Mouse (Mus musculus) brain, embryonic 14.5 days (tissue): ENCODE measurements around the gene Zbtb3. TPM values are rescaled to one million over a fixed set of nuclear protein-coding genes. Genes with fewer than 3 reads are reported as not detected.

Experiments
- DNase-seq: peaks from one replicate; pipeline ENCODE4 v3.0.0-alpha.2; 2011; ENCODE audit warnings: low read depth
- CTCF ChIP-seq: fragments of 200-500 bp; IDR thresholded peaks from 2 replicates; pipeline ENCODE4 v1.5.1; 2012; ENCODE audit warnings: inconsistent platforms, mild to moderate bottlenecking, moderate library complexity, borderline replicate concordance; ENCODE audit not compliant: insufficient read depth, insufficient read length; ENCODE audit errors: extremely low read depth
- POLR2A ChIP-seq: fragments of 200-500 bp; IDR thresholded peaks from 2 replicates; pipeline ENCODE4 v1.6.1; 2012; ENCODE audit warnings: mild to moderate bottlenecking, inconsistent platforms, borderline replicate concordance; ENCODE audit not compliant: poor library complexity, insufficient read depth, insufficient read length, severe bottlenecking; ENCODE audit errors: extremely low read depth
- polyA plus RNA-seq: library from polyadenylated mRNA; depleted of rRNA; stranded (reverse); fragments of >200 nt; gene quantifications from 2 replicates; pipeline ENCODE4 v1.2.3, GENCODE M21; 2012; rRNA removed

Zbtb3 gene
- polyA plus RNA-seq, 1 experiment, result 5.9 TPM

DNA sequence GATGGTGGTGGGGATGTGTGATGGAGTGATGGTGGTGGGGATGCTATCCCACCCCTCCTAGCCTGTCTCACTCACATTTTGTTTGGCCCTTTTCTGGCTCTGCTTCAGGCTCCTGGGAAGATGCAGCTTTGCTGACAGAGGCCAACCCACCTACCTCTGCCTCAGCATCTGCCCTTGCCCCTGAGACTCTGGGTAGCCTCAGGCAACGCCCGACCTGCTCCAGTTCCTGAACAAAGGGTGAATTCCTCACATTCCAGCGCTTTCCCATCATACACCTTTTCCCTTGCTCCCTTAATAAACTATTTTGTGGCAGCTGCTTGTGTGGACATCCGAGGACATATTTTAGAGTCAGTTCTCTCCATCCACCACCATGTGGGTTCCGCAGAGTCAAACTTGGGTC lies 46.0 kb downstream of the Zbtb3 start:
- TF ChIP-seq CTCF (no peak), POLR2A (no peak)
- DNase-seq, result no peak

DNA sequence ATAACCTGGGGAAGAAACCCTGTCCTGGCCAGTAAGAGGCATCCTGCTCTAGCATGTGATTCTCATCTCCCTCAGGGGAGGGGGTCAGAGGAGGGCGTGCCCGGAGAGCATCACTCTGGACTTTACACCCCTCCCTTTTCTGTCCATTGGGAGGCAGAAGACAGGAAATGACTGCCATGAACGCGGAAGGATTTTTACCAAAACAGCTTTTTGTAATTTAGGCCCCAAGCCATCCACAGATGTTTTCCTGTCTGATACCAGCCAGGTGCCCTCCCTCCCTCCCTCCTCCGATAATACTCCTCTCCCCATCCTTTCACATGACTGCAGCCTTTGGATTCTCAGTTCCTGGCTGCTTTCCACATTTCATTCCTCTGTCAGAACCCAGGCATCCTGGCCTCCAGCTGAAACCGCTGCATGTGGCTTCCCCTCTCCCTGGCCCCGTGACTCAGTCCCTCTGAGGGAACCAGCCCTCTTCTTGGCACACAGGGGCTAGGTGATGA lies 48.1 kb downstream of the Zbtb3 start, which contains the start of gene Lrrn4cl:
TSS of gene Lrrn4cl (plus strand) at position 367 of the 500 bp plus-strand sequence.
- peak; percentile 17 for DNase-seq

DNA sequence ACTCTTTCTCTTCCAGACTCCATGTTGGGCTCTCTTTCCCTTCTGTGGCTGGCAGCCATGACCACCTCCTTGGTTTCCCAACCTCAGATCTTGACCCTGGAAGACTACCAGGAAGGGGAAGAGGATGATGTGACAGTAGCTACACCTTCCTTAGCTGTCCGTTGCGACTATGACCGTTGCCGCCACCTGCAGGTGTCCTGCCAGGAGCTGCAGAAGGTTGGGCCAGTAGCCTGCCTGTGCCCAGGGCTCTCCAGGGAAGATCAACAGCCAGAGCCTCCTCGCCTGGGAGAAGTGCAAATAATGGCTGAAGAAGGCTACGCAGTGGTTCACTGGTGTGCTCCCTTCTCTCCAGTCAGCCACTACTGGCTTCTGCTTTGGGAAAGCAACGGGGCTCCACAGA lies 49.3 kb downstream of the Zbtb3 start:
- TF ChIP-seq POLR2A, result no peak
- TF ChIP-seq CTCF, result no peak

More for the DNA sequence above, 48.1 kb downstream of the Zbtb3 start, which contains the start of gene Lrrn4cl:
- TF ChIP-seq CTCF (no peak), POLR2A (no peak)

DNA sequence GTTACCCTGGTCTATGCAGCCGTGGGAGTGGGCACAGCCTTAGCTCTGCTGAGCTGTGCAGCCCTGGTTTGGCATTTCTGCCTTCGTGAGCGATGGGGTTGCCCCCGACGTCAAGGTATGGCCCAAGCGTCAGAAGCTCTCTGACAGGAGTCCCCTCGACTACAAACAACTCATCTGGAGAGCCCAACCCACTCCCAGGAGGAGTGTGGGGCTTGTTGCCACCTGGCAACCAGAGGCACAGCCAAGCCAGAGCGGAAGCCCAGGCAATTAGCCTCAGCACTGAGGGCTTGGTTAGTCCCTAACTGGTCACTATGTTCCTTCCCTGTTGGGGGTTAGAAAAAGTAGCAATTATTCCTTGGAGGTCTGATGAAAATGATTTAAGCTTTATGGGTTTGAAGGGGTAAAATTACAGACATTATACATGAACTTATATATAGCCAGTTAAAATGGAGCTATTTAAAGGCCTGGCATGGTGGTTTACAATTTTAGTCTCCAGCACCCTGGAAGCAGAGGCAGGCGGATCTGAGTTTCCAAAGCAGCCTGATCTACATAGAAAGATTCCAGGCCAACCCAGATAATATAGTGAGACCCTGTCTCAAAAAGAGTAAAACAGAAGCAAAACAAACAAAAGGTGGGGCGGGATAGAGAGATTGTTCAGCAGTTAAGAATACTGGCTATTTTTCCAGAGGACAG lies 50.0 kb downstream of the Zbtb3 start:
- TF ChIP-seq CTCF, result no peak
- TF ChIP-seq POLR2A, result no peak
- DNase-seq, result no peak

More for the DNA sequence above, 49.3 kb downstream of the Zbtb3 start:
- no peak for DNase-seq

DNA sequence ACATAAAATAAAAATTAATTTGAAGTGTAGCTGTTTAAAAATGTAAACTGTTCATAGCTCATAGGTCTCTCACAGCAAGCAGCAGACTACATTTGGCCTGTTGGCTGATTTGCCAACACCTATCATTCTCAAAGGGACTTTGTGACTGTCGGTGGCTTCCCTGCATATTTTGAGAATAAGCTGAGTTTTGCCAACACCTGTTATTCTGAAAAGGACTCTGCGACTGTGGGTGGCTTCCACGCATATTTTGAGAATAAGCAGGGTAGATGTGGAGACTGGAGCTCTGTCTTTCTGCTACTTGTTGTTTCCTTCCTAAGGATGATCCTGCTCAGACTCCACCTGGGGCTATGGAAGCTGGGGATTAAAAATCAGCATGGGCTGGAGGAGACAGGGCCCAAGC lies 50.8 kb downstream of the Zbtb3 start:
- DNase-seq, result no peak

More for the DNA sequence above, 50.8 kb downstream of the Zbtb3 start:
- TF ChIP-seq POLR2A, result no peak
- no peak for TF ChIP-seq CTCF

Other genes with a start within 250 kb of the Zbtb3 start
- 6.7 and 8.0 TPM in 2 replicates for gene Slc22a8, start 211.3 kb upstream of the Zbtb3 start, polyA plus RNA-seq
- gene Slc22a6, start 184.5 kb upstream of the Zbtb3 start, polyA plus RNA-seq, result 12.2 and 13.2 TPM in 2 replicates
- 1.5 and 2.5 TPM in 2 replicates for gene Chrm1, start 138.8 kb upstream of the Zbtb3 start, polyA plus RNA-seq
- gene Slc3a2, start 79.2 kb upstream of the Zbtb3 start, polyA plus RNA-seq, result 147 and 159 TPM in 2 replicates
- gene Wdr74, start 66.7 kb upstream of the Zbtb3 start, polyA plus RNA-seq, result 57.3 and 65.8 TPM in 2 replicates
- gene 1700092M07Rik, start 61.8 kb upstream of the Zbtb3 start, polyA plus RNA-seq, result 1.9 and 2.4 TPM in 2 replicates
- 117 TPM in 2 replicates for gene Stx5a, start 61.1 kb upstream of the Zbtb3 start, polyA plus RNA-seq
- gene Nxf1, start 45.5 kb upstream of the Zbtb3 start, polyA plus RNA-seq, result 176 and 264 TPM in 2 replicates
- gene Tmem223, start 31.6 kb upstream of the Zbtb3 start, polyA plus RNA-seq, result 224 and 402 TPM in 2 replicates
- 25.4 and 37.6 TPM in 2 replicates for gene Tmem179b, start 28.1 kb upstream of the Zbtb3 start, polyA plus RNA-seq
- 27.6 and 29.8 TPM in 2 replicates for gene Taf6l, start 16.1 kb upstream of the Zbtb3 start, polyA plus RNA-seq
- 112 and 163 TPM in 2 replicates for gene Polr2g, start 4.0 kb upstream of the Zbtb3 start, polyA plus RNA-seq
- 53.6 and 57.3 TPM in 2 replicates for gene Ttc9c, start 16.8 kb downstream of the Zbtb3 start, polyA plus RNA-seq
- gene Hnrnpul2, start 17.5 kb downstream of the Zbtb3 start, polyA plus RNA-seq, result 59.9 and 85.5 TPM in 2 replicates
- gene AC129217.1, start 27.2 kb downstream of the Zbtb3 start, polyA plus RNA-seq, result 1.1 TPM in 1 of 2 replicates, not detected in the other
- gene Bscl2, start 34.9 kb downstream of the Zbtb3 start, polyA plus RNA-seq, result 92.6 and 101 TPM in 2 replicates
- gene Gng3, start 36.6 kb downstream of the Zbtb3 start, polyA plus RNA-seq, result 187 and 233 TPM in 2 replicates
- 0.90 and 1.4 TPM in 2 replicates for gene Lrrn4cl, start 48.2 kb downstream of the Zbtb3 start, polyA plus RNA-seq
- gene Ubxn1, start 68.9 kb downstream of the Zbtb3 start, polyA plus RNA-seq, result 105 and 111 TPM in 2 replicates
- 45.4 and 46.9 TPM in 2 replicates for gene Uqcc3, start 78.4 kb downstream of the Zbtb3 start, polyA plus RNA-seq
- gene Lbhd1, start 81.2 kb downstream of the Zbtb3 start, polyA plus RNA-seq, result 5.5 and 6.8 TPM in 2 replicates
- not detected in 2 replicates for gene Gm49403, start 81.4 kb downstream of the Zbtb3 start, polyA plus RNA-seq
- 43.0 and 52.4 TPM in 2 replicates for gene 1810009A15Rik, start 86.3 kb downstream of the Zbtb3 start, polyA plus RNA-seq
- gene Gm49416, start 86.4 kb downstream of the Zbtb3 start, polyA plus RNA-seq, result 0.23 and 0.33 TPM in 2 replicates
- gene Ints5, start 90.5 kb downstream of the Zbtb3 start, polyA plus RNA-seq, result 31.4 and 37.1 TPM in 2 replicates
- gene Ganab, start 95.5 kb downstream of the Zbtb3 start, polyA plus RNA-seq, result 155 and 182 TPM in 2 replicates
- 136 and 174 TPM in 2 replicates for gene B3gat3, start 117.8 kb downstream of the Zbtb3 start, polyA plus RNA-seq
- gene Rom1, start 126.8 kb downstream of the Zbtb3 start, polyA plus RNA-seq, result 2.4 and 2.5 TPM in 2 replicates
- 14.7 and 17.5 TPM in 2 replicates for gene Eml3, start 127.0 kb downstream of the Zbtb3 start, polyA plus RNA-seq
- gene Mta2, start 139.3 kb downstream of the Zbtb3 start, polyA plus RNA-seq, result 35.1 and 57.9 TPM in 2 replicates
- gene Tut1, start 151.3 kb downstream of the Zbtb3 start, polyA plus RNA-seq, result 25.3 and 31.5 TPM in 2 replicates
- 371 and 527 TPM in 2 replicates for gene Eef1g, start 164.5 kb downstream of the Zbtb3 start, polyA plus RNA-seq
- 2.5 and 6.0 TPM in 2 replicates for gene Ahnak, start 186.7 kb downstream of the Zbtb3 start, polyA plus RNA-seq